Mouse (Mus musculus) lung, postnatal 4 days (tissue): Measurements from ENCODE around the gene Mtf1.

Experiments used
- DNase-seq, 2 experiments: peaks; one replicate each; pipeline ENCODE4 v3.0.0; 2021

Mtf1 gene

GRCm38 (mm10) chr4:124801552-124802308, at the start of gene Mtf1:
Mtf1 (plus strand) TSS chr4:124802104.
- peak; percentile 85 to 89 for DNase-seq

- peak; percentile 68 to 78 for DNase-seq
Measured at GRCm38 (mm10) chr4:124752281-124753199, 49.4 kb upstream of the Mtf1 start.

GRCm38 (mm10) chr4:124755526-124755925, 46.4 kb upstream of the Mtf1 start:
- DNase-seq, result no peak

- peak; percentile 22 to 45 for DNase-seq
Measured at GRCm38 (mm10) chr4:124759305-124759811, 42.5 kb upstream of the Mtf1 start.

- no peak for DNase-seq
Measured at GRCm38 (mm10) chr4:124761201-124761600, 40.7 kb upstream of the Mtf1 start.

- DNase-seq, result no peak
Measured at GRCm38 (mm10) chr4:124762858-124763452, 38.9 kb upstream of the Mtf1 start.

- no peak for DNase-seq
Measured at GRCm38 (mm10) chr4:124765802-124766565, 35.9 kb upstream of the Mtf1 start.

- no peak for DNase-seq
Measured at GRCm38 (mm10) chr4:124766566-124766940, 35.4 kb upstream of the Mtf1 start.

- DNase-seq, result no peak
Measured at GRCm38 (mm10) chr4:124768963-124769591, 32.8 kb upstream of the Mtf1 start.

GRCm38 (mm10) chr4:124770624-124771023, 31.3 kb upstream of the Mtf1 start:
- DNase-seq, result no peak

- peak; percentile 57 to 72 for DNase-seq
Measured at GRCm38 (mm10) chr4:124772125-124772524, 29.8 kb upstream of the Mtf1 start.

- no peak for DNase-seq
Measured at GRCm38 (mm10) chr4:124773449-124773848, 28.5 kb upstream of the Mtf1 start.

GRCm38 (mm10) chr4:124773995-124774394, 27.9 kb upstream of the Mtf1 start:
- no peak for DNase-seq

- no peak for DNase-seq
Measured at GRCm38 (mm10) chr4:124774429-124774828, 27.5 kb upstream of the Mtf1 start.

- no peak for DNase-seq
Measured at GRCm38 (mm10) chr4:124781361-124781760, 20.5 kb upstream of the Mtf1 start.

GRCm38 (mm10) chr4:124782395-124782794, 19.5 kb upstream of the Mtf1 start:
- no peak for DNase-seq

GRCm38 (mm10) chr4:124783937-124784336, 18.0 kb upstream of the Mtf1 start:
- no peak for DNase-seq

GRCm38 (mm10) chr4:124790013-124790412, 11.9 kb upstream of the Mtf1 start:
- no peak for DNase-seq

- DNase-seq, result no peak
Measured at GRCm38 (mm10) chr4:124792114-124792513, 9.8 kb upstream of the Mtf1 start.

- DNase-seq, result no peak
Measured at GRCm38 (mm10) chr4:124796141-124796540, 5.8 kb upstream of the Mtf1 start.

GRCm38 (mm10) chr4:124796913-124797312, 5.0 kb upstream of the Mtf1 start:
- DNase-seq, result no peak
